Mouse (Mus musculus): ENCODE data around the gene Igf1. TPM values are rescaled to one million over a fixed set of nuclear protein-coding genes. Genes with fewer than 3 reads are reported as not detected.

Igf1 gene
- polyA plus RNA-seq, 1 experiment from 2014 or later, result 16.0 TPM

- 51% methylated on average over 7 of the region's 7 CpGs for WGBS (ENCODE audit: insufficient replicate concordance)
- no peak overlapping the region for H3K27ac ChIP-seq (ENCODE audit: low read length)
- no peaks in the 10 kb centered on the region for H3K36me3 ChIP-seq (ENCODE audit: control insufficient read depth, insufficient read depth)
- no peaks in the 10 kb centered on the region for H3K9me3 ChIP-seq (replicated peaks; ENCODE audit: control insufficient read depth, low read length)
- no peak overlapping the region for H3K9ac ChIP-seq (ENCODE audit: low read depth, low read length)
- no peaks in the 10 kb centered on the region for H3K27me3 ChIP-seq (ENCODE audit: control insufficient read depth, insufficient read depth, low read depth, low read length)
- H3K4me1 ChIP-seq (ENCODE audit: control insufficient read depth, low read depth, low read length), result no peaks in the 10 kb centered on the region
- H3K4me3 ChIP-seq (ENCODE audit: low read depth, low read length), result no peak overlapping the region
- no peak overlapping the region for H3K4me2 ChIP-seq (ENCODE audit: low read depth, low read length)
- ATAC-seq (ENCODE audit: low read depth), result no peak
These were observed 43.9 kb downstream of the Igf1 start for GRCm38 (mm10) chr10:87901916-87902315.

- H3K27ac ChIP-seq (ENCODE audit: low read length), result no peak overlapping the region
- H3K4me2 ChIP-seq (ENCODE audit: low read depth, low read length), result no peak overlapping the region
- no peak for ATAC-seq (ENCODE audit: low read depth)
- no peaks in the 10 kb centered on the region for H3K27me3 ChIP-seq (ENCODE audit: control insufficient read depth, insufficient read depth, low read depth, low read length)
- H3K9me3 ChIP-seq (replicated peaks; ENCODE audit: control insufficient read depth, low read length), result no peaks in the 10 kb centered on the region
- H3K36me3 ChIP-seq (ENCODE audit: control insufficient read depth, insufficient read depth), result no peaks in the 10 kb centered on the region
- WGBS (ENCODE audit: insufficient replicate concordance), result 62% methylated on average over 5 of the region's 5 CpGs
- H3K4me1 ChIP-seq (ENCODE audit: control insufficient read depth, low read depth, low read length), result no peaks in the 10 kb centered on the region
- no peak overlapping the region for H3K4me3 ChIP-seq (ENCODE audit: low read depth, low read length)
- no peak overlapping the region for H3K9ac ChIP-seq (ENCODE audit: low read depth, low read length)
These were observed 46.3 kb downstream of the Igf1 start for GRCm38 (mm10) chr10:87904324-87904723.

- no peak overlapping the region for H3K4me3 ChIP-seq (ENCODE audit: low read depth, low read length)
- WGBS (ENCODE audit: insufficient replicate concordance), result 40% methylated on average over 3 of the region's 3 CpGs
- no peak overlapping the region for H3K27ac ChIP-seq (ENCODE audit: low read length)
These were observed 47.0 kb downstream of the Igf1 start for GRCm38 (mm10) chr10:87905087-87905486.

GRCm38 (mm10) chr10:87906121-87906520, 48.1 kb downstream of the Igf1 start:
- 79% methylated on average over 3 of the region's 3 CpGs for WGBS (ENCODE audit: insufficient replicate concordance)
- H3K4me3 ChIP-seq (ENCODE audit: low read depth, low read length), result no peak overlapping the region
- no peak overlapping the region for H3K27ac ChIP-seq (ENCODE audit: low read length)
- no peak overlapping the region for H3K4me2 ChIP-seq (ENCODE audit: low read depth, low read length)
- H3K36me3 ChIP-seq (ENCODE audit: control insufficient read depth, insufficient read depth), result no peaks in the 10 kb centered on the region
- no peaks in the 10 kb centered on the region for H3K27me3 ChIP-seq (ENCODE audit: control insufficient read depth, insufficient read depth, low read depth, low read length)
- H3K4me1 ChIP-seq (ENCODE audit: control insufficient read depth, low read depth, low read length), result no peaks in the 10 kb centered on the region
- H3K9ac ChIP-seq (ENCODE audit: low read depth, low read length), result no peak overlapping the region
- no peak for ATAC-seq (ENCODE audit: low read depth)
- H3K9me3 ChIP-seq (replicated peaks; ENCODE audit: control insufficient read depth, low read length), result no peaks in the 10 kb centered on the region

More at GRCm38 (mm10) chr10:87905087-87905486, 47.0 kb downstream of the Igf1 start:
- Histone ChIP-seq H3K9me3 (replicated peaks; ENCODE audit: control insufficient read depth, low read length) (no peaks in the 10 kb centered on the region), H3K4me1 (ENCODE audit: control insufficient read depth, low read depth, low read length) (no peaks in the 10 kb centered on the region), H3K9ac (ENCODE audit: low read depth, low read length) (no peak overlapping the region), H3K36me3 (ENCODE audit: control insufficient read depth, insufficient read depth) (no peaks in the 10 kb centered on the region), H3K4me2 (ENCODE audit: low read depth, low read length) (no peak overlapping the region), H3K27me3 (ENCODE audit: control insufficient read depth, insufficient read depth, low read depth, low read length) (no peaks in the 10 kb centered on the region)
- no peak for ATAC-seq (ENCODE audit: low read depth)

- Histone ChIP-seq H3K4me1 (ENCODE audit: control insufficient read depth, low read depth, low read length) (no peaks in the 10 kb centered on the region), H3K36me3 (ENCODE audit: control insufficient read depth, insufficient read depth) (no peaks in the 10 kb centered on the region), H3K9me3 (replicated peaks; ENCODE audit: control insufficient read depth, low read length) (no peaks in the 10 kb centered on the region), H3K27me3 (ENCODE audit: control insufficient read depth, insufficient read depth, low read depth, low read length) (no peaks in the 10 kb centered on the region), H3K9ac (ENCODE audit: low read depth, low read length) (no peak overlapping the region), H3K4me3 (ENCODE audit: low read depth, low read length) (no peak overlapping the region), H3K27ac (ENCODE audit: low read length) (no peak overlapping the region), H3K4me2 (ENCODE audit: low read depth, low read length) (no peak overlapping the region)
- 74% methylated on average over 2 of the region's 2 CpGs for WGBS (ENCODE audit: insufficient replicate concordance)
- ATAC-seq (ENCODE audit: low read depth), result no peak
These were observed 48.8 kb downstream of the Igf1 start for GRCm38 (mm10) chr10:87906757-87907307.

GRCm38 (mm10) chr10:87913852-87914251, 55.8 kb downstream of the Igf1 start:
- H3K9ac ChIP-seq (ENCODE audit: low read depth, low read length), result no peak overlapping the region
- no peak overlapping the region for H3K27ac ChIP-seq (ENCODE audit: low read length)
- no peak for ATAC-seq (ENCODE audit: low read depth)
- no peaks in the 10 kb centered on the region for H3K4me1 ChIP-seq (ENCODE audit: control insufficient read depth, low read depth, low read length)
- no peak overlapping the region for H3K4me2 ChIP-seq (ENCODE audit: low read depth, low read length)
- H3K27me3 ChIP-seq (ENCODE audit: control insufficient read depth, insufficient read depth, low read depth, low read length), result no peaks in the 10 kb centered on the region
- no peaks in the 10 kb centered on the region for H3K9me3 ChIP-seq (replicated peaks; ENCODE audit: control insufficient read depth, low read length)
- 59% methylated on average over 3 of the region's 3 CpGs for WGBS (ENCODE audit: insufficient replicate concordance)
- no peaks in the 10 kb centered on the region for H3K36me3 ChIP-seq (ENCODE audit: control insufficient read depth, insufficient read depth)
- H3K4me3 ChIP-seq (ENCODE audit: low read depth, low read length), result no peak overlapping the region

GRCm38 (mm10) chr10:87914932-87915331, 56.9 kb downstream of the Igf1 start:
- ATAC-seq (ENCODE audit: low read depth), result no peak
- no peaks in the 10 kb centered on the region for H3K9me3 ChIP-seq (replicated peaks; ENCODE audit: control insufficient read depth, low read length)
- H3K4me2 ChIP-seq (ENCODE audit: low read depth, low read length), result no peak overlapping the region
- H3K4me3 ChIP-seq (ENCODE audit: low read depth, low read length), result no peak overlapping the region
- no peaks in the 10 kb centered on the region for H3K27me3 ChIP-seq (ENCODE audit: control insufficient read depth, insufficient read depth, low read depth, low read length)
- H3K27ac ChIP-seq (ENCODE audit: low read length), result no peak overlapping the region
- H3K4me1 ChIP-seq (ENCODE audit: control insufficient read depth, low read depth, low read length), result no peaks in the 10 kb centered on the region
- 24% methylated on average over 10 of the region's 10 CpGs for WGBS (ENCODE audit: insufficient replicate concordance)
- H3K9ac ChIP-seq (ENCODE audit: low read depth, low read length), result no peak overlapping the region
- H3K36me3 ChIP-seq (ENCODE audit: control insufficient read depth, insufficient read depth), result no peaks in the 10 kb centered on the region

- Histone ChIP-seq H3K4me1 (ENCODE audit: control insufficient read depth, low read depth, low read length) (no peaks in the 10 kb centered on the region), H3K4me2 (ENCODE audit: low read depth, low read length) (no peak overlapping the region), H3K27me3 (ENCODE audit: control insufficient read depth, insufficient read depth, low read depth, low read length) (no peaks in the 10 kb centered on the region), H3K27ac (ENCODE audit: low read length) (no peak overlapping the region), H3K4me3 (ENCODE audit: low read depth, low read length) (no peak overlapping the region), H3K9me3 (replicated peaks; ENCODE audit: control insufficient read depth, low read length) (no peaks in the 10 kb centered on the region), H3K9ac (ENCODE audit: low read depth, low read length) (no peak overlapping the region), H3K36me3 (ENCODE audit: control insufficient read depth, insufficient read depth) (no peaks in the 10 kb centered on the region)
- WGBS (ENCODE audit: insufficient replicate concordance), result 56% methylated on average over 3 of the region's 3 CpGs
- ATAC-seq (ENCODE audit: low read depth), result peak; percentile 30; the same call in 1 of the 2 replicates
These were observed 57.7 kb downstream of the Igf1 start for GRCm38 (mm10) chr10:87915782-87916181.

GRCm38 (mm10) chr10:87922263-87922662, 64.2 kb downstream of the Igf1 start:
- 68% methylated on average over 3 of the region's 3 CpGs for WGBS (ENCODE audit: insufficient replicate concordance)
- no peak for ATAC-seq (ENCODE audit: low read depth)
- Histone ChIP-seq H3K27ac (ENCODE audit: low read length) (no peak overlapping the region), H3K4me1 (ENCODE audit: control insufficient read depth, low read depth, low read length) (no peaks in the 10 kb centered on the region), H3K4me2 (ENCODE audit: low read depth, low read length) (no peak overlapping the region), H3K27me3 (ENCODE audit: control insufficient read depth, insufficient read depth, low read depth, low read length) (no peaks in the 10 kb centered on the region), H3K36me3 (ENCODE audit: control insufficient read depth, insufficient read depth) (no peaks in the 10 kb centered on the region), H3K9ac (ENCODE audit: low read depth, low read length) (no peak overlapping the region), H3K9me3 (replicated peaks; ENCODE audit: control insufficient read depth, low read length) (no peaks in the 10 kb centered on the region), H3K4me3 (ENCODE audit: low read depth, low read length) (no peak overlapping the region)
